Mouse (Mus musculus) CD4-positive, CD25-positive, alpha-beta regulatory T cell, adult 2 months (primary cell): ENCODE data around the gene Simc1.
"Not testable (repeated sequence)": the region's sequence is repeated elsewhere in the genome, so short reads cannot be mapped to it uniquely, and the experiment has no call there.

Experiments used
- DNase-seq: peaks from one replicate; pipeline ENCODE4 v3.0.0-alpha.2; 2012; ENCODE audit warnings: low read depth, low spot score

Gene Simc1

DNA sequence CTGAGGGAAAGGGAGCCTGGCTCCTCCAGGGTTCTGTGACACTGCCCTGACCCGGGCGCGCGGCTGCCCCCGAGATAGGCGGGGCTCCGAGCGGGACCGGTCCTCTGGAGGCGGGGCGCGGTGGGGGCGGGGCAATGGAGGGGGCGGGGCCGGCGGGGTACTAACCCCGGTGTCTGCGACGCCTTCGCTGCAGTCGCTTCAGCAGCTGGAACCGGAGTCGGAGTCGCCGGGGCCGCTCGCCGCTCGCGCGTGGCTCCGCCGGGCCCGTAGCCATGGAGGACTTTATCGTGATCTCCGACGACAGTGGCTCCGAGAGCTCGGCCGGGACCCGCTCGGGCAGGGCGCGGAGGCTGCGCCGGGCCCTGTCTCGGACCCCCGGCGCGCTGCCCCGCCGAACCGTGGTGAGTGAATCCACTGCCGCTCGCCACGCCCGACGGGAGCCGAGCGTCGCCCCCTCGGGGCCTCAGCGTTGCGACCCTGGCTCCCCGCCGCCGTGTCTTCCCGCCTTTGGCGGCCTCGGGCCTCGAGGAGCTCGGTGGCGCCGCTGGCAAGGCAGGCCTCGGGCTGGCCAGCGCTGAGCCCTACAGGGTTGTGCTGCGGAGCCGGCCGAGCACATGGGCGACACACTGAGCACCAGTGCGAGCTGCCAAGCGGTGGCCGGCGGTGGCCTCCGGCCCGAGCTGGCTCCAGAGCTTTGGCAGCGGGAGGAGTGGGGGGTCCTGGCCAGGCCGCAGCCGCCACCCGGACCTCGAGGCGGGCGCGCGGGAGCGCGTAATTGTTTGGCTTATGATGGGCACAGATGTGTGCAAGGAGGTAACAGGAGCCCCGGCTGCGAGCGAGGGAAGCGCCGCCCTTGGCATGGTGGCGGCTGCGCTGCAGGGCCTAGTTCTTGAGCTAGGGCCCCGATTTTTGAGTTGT, at the start of gene Simc1:
TSS of gene Simc1 (plus strand) at position 176 of the 918 bp plus-strand sequence.
- DNase-seq = peak; percentile 85

DNA sequence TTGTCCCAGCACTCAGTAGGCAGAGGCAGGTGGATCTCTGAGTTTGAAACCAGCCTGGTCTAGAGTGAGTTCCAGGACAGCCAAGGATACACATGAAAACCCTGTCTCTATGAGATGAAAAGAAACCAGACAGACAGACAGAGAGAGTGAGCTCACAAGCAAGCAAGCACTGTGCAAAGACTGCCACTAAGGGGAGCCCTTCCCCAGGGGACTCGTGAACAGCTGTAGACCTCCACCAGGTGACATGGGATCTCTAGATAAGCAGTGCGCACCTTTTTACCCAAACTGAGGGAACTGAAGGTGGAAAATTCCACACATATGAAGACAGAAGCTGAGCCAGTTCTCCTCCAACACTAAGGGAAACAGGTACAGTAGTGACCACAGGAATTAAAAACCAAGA, 46.5 kb upstream of the Simc1 start:
- DNase-seq = peak; percentile 63

DNA sequence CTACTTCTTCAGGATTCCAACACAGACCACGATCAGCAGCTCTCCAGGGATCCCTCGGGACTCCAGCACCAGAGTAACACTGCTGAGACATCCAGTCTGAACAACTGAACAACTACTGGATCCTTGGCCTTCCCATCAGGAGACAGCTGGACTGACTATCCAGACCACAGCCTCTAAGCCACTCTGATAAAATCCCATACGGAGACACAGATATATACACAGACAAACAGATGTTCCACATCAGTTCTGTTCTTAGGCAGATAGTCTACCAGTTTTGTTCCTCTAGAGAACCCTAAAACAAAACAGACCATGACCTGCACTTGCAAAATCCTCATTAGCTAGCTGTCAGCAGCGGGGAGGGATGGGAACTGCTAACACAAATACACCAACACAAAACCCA, 44.3 kb upstream of the Simc1 start:
- no peak for DNase-seq

DNA sequence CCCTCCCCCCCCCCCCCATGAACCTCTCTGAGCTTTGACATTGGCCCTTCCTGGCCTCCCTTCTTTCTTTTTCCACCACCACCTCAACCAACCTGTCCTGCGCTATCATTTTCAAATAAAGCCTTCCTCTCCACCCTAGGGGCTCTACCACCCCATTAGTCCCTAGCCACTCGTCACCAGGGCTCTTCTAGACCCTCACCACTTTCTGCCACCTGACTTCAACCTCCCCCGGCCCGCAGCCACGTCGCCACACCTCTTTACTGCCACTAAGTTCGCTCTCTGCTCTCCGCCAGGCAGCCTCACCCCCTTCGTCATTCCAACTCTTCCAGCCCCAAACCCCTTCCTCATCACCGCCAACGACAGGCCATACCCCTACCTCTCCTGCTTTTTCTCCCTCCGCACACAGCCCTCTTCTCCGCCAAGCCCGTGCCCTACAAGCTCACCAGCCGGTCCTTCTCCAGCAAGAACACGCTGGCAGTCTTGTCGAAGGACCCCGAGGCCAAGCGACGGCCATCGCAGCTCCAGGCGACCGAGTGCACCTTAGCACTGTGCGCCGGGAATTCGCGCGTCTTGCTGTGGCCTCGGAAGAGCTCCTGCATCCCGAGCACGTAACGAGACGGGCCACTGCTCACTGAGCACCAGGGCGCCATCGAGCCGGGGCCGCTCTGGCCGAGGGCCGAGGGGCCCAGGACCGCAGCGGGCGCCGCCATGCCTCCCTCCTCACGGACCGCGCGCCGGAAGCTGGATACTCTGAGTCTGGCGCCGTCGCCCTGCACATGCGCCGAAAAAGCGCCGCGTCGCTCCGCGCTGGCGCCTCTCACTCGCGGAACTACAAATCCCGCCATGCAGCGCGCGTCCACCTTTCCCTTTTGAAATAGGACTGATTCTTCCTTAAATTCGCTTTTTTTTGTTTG, 35.2 kb upstream of the Simc1 start, which contains the start of gene Thoc3:
TSS of gene Thoc3 (minus strand) at position 752 of the 914 bp plus-strand sequence.
- DNase-seq = peak; percentile 94

DNA sequence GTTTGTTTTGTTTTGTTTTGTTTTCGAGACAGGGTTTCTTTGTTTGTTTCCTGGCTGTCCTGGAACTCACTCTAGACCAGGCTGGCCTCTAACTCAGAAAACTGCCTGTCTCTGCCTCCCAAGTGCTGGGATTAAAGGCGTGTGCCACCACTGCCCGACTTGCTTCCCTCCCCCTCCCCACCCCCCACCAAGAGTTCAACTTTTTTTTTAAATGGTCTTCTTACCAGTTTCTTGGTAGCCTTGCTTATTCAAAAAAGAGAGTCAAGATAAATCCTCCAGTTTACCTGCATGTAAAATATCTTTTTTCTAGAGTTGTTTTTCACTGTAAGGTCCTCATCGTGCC, 34.6 kb upstream of the Simc1 start:
- DNase-seq = no peak

DNA sequence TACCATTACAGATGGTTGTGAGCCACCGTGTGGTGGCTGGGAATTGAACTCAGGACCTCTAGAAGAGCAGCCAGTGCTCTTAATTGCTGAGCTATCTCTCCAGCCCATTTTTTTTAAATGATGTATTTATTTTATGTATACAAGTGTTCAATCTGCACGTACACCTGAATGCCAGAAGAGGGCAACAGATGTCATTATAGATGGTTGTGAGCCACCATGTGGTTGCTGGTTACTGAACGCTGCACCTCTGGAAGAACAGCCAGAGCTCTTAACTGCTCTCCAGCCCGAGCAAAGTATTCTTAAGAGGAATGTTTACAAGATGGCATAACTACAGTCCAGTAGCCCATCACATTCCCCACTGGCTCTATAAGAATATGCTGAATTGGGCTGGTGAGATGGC, 31.6 kb upstream of the Simc1 start:
- DNase-seq = no peak

DNA sequence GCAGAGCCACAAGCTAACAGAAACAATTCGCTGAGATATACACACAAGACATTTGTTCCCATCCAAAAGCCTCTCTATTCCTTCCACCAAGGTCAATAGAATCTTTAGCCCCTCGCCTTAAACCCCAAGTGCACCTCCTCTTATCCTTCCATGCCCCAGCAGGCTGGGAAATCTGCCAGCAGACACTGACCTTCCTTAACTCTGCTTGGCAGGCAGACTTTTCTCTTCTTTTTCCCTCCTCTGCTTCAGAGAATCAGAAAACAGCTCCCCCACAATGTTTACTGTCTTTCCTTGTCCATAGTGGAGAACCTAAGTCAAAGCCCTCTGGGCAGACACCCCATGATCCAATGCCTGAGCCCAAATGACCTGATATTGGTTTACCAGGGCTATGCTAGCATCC, 28.6 kb upstream of the Simc1 start:
- no peak for DNase-seq

DNA sequence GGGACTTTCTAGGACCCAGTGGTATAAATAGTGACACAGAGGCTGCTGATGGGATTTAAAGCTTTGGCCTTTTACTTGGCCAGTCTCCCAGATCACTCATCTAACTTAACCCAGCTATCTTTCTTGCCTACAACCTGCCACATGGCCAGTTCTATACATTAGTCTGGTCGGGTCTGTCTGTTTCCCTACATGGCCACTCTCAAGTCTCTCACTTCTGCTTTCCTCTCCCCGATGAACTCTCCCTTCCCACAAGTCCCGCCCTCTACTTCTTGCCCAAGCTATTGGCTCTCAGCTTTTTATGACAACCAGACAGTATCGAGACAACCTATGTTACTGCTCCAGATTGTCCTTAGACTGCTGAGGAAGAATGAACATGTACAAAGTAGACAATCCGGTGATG, 27.9 kb upstream of the Simc1 start:
- DNase-seq = no peak

DNA sequence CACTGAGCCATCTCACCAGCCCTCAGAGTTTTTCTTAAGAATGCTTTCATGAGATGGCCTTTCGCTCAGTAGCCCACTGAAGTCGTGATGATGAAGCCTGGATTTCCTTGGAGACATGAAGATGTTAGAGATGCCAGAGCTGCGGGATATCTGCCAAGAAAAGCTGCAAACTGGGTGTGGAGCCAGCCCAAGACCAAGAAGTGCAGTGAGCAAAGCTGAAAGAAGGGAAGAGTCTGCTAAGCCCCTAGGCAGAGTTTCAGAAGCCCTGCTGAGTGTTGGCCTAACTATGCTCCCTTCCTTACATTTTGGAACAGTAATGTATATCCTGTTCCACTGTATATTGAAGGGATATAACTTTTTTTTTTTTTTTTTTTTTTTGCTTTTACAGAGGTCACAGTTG, 24.3 kb upstream of the Simc1 start:
- no peak for DNase-seq

DNA sequence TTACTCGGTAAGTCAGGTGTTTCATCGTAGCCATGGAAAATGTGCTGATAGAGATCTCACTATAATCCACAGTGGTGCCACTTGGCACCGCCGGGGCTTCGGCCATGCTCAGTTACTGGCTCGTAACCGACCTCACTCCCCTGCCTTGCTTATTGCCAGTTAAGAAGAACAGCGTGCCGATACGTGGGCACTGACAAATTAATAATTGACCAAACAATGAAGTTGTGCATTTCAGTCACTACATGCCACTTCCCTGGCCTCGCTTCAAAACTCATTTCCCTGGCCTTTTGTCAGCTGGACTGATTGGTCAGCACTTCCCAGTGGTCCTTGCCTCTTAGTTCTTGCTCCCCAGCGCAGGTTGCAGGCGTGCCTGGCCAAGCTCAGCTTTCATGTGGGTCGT, 22.1 kb upstream of the Simc1 start:
- no peak for DNase-seq

DNA sequence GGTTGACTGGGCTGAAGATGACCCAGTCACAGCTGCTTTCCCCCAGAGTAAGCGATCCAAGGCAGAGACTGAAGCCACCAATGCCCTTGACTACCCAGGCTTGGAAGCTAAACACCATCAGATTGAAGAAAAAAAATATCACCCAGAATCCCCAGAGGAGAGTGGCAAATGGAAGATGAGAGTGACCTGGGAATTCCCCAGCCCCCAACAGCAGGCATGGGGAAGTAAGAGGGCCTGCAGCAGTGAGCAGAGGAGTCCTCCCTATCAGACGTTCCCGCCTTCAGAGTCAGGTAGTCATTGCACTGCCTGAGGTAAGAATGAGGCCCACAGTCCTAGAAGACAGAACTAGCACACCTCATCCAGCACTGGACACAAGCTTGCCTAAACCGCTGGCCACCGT, 13.2 kb upstream of the Simc1 start:
- DNase-seq = no peak

DNA sequence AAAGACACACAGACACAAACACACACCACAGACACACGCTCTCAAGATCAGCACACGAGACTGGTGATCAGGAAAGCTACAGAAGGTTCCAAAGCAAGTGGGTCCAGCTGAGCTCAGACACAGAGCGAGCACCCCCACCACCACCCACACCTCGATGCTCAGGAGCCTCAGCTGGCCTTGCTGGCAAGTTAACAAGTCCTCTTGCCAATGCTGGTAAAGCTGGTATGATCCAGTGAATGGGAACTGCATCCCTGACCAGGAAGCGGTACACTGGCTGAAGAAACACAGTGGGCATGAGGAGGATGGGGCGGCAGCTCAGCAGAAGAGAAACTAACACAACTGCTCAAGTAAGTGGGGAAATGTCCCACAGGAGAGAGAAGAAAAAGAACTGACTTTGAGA, 12.2 kb upstream of the Simc1 start:
- DNase-seq = no peak

DNA sequence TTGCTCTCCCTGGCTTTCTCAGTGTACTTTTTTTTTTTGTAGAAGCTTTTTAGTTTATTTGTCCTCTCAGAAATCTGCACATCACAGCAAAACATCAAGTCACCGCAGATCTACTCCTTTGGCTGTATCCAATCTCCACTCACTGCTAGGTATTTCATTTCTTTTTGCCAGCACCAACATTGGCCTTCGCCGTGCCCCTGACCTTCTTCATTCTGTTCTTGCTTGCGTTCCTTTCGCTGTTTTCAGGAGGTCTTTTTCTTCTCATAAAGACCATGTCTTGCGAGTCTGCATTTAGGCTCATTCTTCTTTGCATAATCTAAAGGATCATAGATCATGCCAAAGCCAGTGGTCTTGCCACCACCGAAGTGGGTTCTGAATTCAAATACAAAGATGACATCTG, 4.0 kb upstream of the Simc1 start:
- not testable (repeated sequence) for DNase-seq

DNA sequence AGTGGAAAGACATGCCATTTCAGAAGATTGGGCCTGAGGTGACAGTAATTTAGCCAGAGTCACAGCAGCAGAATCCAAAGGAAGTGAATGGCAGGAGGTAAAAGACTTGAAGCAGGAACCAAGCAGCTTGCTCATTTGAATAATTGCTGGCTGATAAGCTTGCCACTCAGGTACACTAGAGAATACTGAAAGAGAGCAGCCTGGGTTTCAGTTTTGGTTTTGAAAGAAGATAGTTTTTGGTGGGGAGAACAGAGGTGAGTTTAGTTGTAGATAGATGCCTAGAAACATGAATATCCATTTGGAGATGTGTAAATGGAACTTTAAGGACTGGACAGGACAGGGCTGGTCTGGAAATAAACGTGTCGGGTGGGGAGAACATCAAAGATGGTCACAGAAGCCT, 2.2 kb upstream of the Simc1 start:
- peak; percentile 43 for DNase-seq

DNA sequence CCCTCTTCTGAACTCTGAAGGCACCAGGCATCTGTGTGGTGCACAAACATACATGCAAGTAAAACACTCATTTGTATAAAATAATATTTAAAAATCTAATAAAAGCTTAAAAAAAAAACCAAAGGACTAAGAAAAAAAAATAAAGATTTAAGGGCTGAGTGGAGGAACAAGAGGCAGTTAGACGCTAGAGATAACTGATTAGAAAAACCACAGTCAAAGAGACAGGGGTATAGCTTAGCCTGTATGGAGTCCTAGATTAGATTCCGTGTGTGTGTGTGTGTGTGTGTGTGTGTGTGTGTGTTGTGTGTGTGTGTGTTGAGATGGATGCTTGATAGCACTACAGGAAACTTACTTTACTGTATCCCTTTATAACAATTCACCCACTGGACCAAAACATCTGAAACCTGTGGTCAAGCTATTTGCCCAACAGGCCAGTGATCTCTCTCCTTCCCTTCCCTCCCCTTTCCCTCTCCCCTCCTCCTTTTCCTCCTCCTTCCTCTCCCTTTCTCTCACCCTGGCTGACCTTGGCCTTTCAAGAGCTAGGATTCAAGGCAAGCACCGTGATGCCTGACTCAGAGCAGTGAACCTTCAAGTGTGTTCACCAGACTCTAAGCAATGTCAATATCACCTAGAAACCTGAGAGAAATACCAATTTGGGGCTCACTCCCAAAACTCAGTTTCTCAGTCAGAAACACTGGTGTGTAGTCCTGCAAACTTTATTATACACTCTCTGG, 1.5 kb upstream of the Simc1 start:
- no peak for DNase-seq

DNA sequence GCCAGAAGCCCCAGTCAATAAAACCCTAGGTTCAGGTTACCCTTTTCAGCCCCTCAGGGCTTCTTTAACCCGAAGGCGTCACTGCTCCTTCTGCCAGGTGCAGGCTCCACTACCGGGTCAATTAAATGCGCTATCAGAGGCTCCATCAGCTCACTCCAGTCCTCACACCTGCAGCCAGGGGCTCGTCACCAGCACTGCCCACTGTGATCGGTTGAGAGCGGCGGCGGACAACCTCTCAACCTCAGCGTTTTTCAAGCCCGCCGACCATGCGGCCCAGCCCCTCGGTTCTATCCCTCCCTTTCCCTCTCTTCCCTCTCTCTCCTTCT, 338 bp upstream of the Simc1 start:
- no peak for DNase-seq

DNA sequence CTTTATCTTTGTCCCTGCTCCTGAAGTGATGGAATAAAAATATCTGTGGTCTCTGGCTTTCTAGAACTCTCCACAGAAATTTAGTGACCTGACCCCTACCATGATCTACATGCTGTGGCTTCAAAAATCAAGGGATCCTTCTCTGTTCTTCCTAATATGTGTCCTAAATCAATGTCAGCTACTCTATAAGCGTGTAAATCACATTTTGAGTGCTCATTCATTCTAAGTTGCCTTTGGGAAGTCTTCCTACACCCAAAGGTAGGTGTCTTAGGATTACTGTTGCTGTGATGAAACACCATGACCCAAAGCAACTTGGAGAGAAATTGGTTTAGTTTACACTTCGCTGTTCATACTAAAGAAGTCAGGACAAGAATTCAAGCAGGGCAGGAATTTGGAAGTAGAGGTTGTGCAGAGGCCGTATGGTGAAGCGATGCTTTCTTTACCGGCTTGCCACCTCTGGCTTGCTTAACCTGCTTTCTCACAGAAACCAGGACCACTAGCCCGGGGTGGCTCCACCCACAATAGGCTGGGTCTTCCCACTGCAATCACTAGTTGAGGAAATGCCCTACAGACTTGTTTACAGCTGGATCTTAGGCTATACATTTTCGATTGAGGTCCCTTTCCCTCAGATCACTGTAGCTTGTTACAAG, 1.2 kb downstream of the Simc1 start:
- peak; percentile 12 for DNase-seq

DNA sequence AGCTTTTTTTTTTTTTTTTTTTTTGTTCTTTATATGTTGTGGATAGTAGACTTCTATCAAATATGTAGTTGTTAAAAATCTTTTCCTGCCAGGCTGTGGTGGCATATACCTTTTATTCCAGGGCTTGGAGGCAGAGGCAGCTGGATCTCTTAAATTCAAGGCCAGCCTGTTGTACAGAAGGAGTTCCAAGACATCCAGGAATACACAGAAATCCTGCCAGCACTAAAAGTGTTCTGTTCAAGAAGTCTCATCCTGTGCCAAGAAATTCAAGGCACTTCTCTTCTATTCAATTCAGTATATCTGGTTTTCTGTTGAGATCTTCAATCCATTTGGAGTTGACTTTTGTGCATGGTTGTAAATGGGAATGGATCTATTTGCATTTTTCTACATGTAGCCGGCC, 2.3 kb downstream of the Simc1 start:
- no peak for DNase-seq

DNA sequence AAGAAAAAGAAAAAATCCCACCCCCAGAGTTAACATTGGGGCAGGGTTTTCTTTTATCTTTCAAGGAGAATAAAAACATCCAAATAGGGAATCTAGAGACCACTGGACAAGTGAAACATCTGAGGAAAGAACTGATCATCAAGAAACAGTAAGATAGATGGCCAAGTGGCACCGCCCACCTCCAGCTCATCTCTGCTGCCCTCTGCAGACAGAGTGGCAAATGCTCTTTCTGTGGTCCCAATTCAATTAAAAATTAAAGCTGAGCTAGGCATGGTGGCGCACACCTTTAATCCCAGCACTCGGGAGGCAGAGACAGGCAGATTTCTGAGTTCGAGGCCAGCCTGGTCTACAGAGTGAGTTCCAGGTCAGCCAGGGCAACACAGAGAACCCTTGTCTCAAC, 16.6 kb downstream of the Simc1 start:
- peak; percentile 71 for DNase-seq

DNA sequence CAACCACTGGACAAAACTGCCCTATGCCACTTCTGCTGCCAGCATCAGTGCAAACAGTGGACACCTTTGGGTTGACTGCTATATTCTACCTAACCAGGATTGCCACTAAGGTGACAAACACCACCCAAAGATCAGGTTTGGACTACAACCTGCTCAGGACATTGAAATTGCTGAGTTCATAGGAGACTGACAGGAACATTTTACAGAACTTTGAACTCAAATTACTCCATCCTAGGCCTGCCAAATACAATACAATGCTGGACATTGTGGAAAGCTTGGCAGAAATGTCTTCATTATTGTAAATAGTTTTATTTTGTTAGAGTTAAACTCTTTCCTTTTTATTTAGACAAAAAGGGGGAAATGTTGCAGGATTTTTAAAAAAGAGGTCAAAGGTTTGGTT, 17.6 kb downstream of the Simc1 start:
- DNase-seq = no peak

DNA sequence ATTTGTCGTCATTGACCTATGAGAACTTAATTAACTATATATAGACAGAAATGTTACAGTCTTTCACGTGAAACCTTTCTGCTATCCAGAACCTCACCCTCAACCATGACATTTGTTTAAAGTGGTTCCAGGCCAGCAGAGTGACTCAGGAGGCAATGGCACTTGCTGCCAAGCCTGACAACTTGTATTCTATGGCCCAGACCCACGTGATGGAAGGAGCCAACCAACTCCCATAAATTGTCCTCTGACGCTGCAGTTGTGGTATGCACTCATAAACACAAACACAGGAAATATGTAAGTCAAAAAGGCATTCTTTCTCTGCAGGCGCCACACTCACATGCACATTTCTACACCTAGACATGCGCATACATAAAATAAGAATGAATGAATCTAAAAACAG, 23.6 kb downstream of the Simc1 start:
- DNase-seq = no peak

DNA sequence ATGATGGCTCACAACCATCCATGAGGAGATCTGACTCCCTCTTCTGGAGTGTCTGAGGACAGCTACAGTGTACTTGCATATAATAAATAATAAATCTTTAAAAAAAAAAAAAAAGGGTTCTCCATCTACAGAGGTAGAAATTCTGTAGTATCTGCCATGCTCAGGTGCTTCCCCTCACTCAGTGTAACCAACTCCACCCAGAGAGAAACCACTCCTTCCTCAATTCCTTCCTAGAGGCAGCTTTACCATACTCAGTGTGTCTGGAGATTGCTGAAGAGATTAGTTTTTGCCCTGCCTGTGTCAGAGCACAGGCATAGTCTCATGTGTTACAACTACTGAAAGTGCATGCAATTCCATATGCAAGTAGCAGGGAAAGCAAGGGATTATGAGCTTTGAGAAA, 28.6 kb downstream of the Simc1 start:
- DNase-seq = no peak
